Mouse (Mus musculus): ENCODE results near the gene Tmcc3. TPM values are rescaled to one million over a fixed set of nuclear protein-coding genes. Genes with fewer than 3 reads are reported as not detected.

Tmcc3 gene
- polyA plus RNA-seq, 1 experiment from 2014 or later = 7.5 TPM

DNA sequence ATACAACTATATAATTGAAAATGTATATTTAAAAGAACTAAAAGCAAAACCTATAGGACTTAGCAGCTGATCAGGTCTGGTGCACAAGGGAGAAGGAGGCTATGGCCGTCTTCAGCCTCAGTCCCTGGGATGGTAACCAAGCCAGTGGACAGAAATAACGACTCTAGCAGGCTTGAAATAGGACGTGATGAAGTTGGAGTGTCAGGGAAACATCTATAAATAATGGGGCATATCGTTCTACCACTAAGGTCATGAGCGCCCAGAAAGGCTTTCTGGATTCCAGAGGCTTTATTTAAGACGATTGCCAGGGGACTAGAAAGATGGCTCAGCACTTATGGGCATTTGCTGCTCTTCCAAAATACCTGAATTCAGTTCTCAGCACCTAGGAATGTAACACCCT is 153.9 kb downstream of the Tmcc3 start:
- H3K4me1 ChIP-seq = no peaks in the 10 kb centered on the region
- no peak overlapping the region for H3K4me3 ChIP-seq
- ATAC-seq (replicated peaks) = no peak
- no peaks in the 10 kb centered on the region for H3K27me3 ChIP-seq
- no peaks in the 10 kb centered on the region for H3K9me3 ChIP-seq
- no peak overlapping the region for H3K27ac ChIP-seq (replicated peaks)
- H3K36me3 ChIP-seq = no peaks in the 10 kb centered on the region
- 83% methylated on average over 6 of the region's 6 CpGs for WGBS
- H3K9ac ChIP-seq (replicated peaks) = no peak overlapping the region
- H3K4me2 ChIP-seq (replicated peaks) = no peak overlapping the region

DNA sequence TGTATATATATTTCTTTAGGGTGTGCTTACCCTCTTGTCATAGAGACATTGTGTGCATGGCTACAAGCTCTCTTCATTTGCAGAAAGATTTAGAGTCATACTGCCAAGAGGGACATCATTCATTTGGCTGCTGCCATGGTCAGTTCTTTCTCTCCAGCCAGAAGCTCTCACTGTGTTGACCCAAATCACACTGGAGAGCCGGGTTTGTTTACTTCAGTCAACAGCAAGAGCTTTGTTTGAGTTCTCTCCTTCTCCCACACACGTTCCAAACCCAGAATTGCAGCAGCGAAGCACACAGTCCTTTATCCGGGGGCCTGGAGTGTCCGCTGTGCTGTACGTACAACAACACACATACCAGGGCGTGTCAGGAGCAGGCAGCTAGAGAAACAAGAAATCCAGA is 154.6 kb downstream of the Tmcc3 start:
- WGBS = 70% methylated on average over 7 of the region's 7 CpGs
- no peaks in the 10 kb centered on the region for H3K27me3 ChIP-seq
- no peaks in the 10 kb centered on the region for H3K36me3 ChIP-seq
- H3K4me1 ChIP-seq = no peaks in the 10 kb centered on the region
- H3K27ac ChIP-seq (replicated peaks) = no peak overlapping the region
- H3K4me3 ChIP-seq = no peak overlapping the region
- no peak overlapping the region for H3K4me2 ChIP-seq (replicated peaks)
- no peaks in the 10 kb centered on the region for H3K9me3 ChIP-seq
- no peak for ATAC-seq (replicated peaks)
- H3K9ac ChIP-seq (replicated peaks) = no peak overlapping the region

DNA sequence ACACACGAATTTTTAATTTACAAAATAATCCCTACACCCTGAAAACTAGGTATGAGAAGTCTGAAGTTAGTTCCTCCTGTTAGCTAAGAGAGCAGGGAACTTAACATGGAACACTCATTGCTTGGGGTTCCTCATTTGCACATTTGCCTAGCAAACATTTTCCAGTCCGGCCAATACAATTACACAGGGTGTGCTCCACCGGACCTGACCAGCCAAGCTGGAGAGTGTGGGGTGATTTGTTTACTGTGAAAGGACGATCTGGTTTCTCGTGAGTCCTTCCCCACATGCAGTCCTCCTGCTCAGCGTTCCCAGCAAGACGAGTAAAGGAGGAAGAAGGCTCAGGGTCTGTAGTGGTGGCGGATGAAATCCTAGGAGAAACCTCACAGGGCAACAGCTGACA is 159.7 kb downstream of the Tmcc3 start:
- no peak overlapping the region for H3K4me3 ChIP-seq
- no peak overlapping the region for H3K27ac ChIP-seq (replicated peaks)
- WGBS = 78% methylated on average over 8 of the region's 8 CpGs

DNA sequence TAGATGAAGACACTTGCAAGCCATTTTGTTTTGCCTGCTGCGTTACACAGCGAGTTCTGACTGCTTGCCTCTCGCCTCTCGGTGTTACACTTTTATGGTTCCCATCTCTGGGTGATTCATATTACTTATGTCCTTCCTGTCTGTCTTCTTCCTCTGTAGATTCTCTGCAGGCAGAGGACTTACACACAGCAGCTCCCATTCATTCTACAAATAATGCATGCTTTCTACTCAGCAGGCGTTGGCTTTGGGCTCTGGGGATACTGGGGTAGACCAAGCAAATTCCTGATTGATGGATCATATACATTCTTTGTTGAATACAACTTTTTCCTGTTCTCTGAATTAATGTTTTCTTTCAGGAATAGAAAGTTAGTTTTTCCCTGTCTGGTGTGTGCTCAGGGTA is 161.8 kb downstream of the Tmcc3 start:
- Histone ChIP-seq H3K4me2 (replicated peaks) (no peak overlapping the region), H3K36me3 (no peaks in the 10 kb centered on the region), H3K27me3 (no peaks in the 10 kb centered on the region), H3K9me3 (no peaks in the 10 kb centered on the region), H3K9ac (replicated peaks) (no peak overlapping the region), H3K27ac (replicated peaks) (no peak overlapping the region), H3K4me3 (no peak overlapping the region), H3K4me1 (no peaks in the 10 kb centered on the region)
- 82% methylated on average over 5 of the region's 5 CpGs for WGBS
- no peak for ATAC-seq (replicated peaks)

More for the DNA sequence above, 159.7 kb downstream of the Tmcc3 start:
- ATAC-seq (replicated peaks) = no peak
- H3K9me3 ChIP-seq = no peaks in the 10 kb centered on the region
- no peak overlapping the region for H3K9ac ChIP-seq (replicated peaks)
- no peaks in the 10 kb centered on the region for H3K36me3 ChIP-seq
- H3K4me1 ChIP-seq = no peaks in the 10 kb centered on the region
- H3K27me3 ChIP-seq = no peaks in the 10 kb centered on the region
- no peak overlapping the region for H3K4me2 ChIP-seq (replicated peaks)

DNA sequence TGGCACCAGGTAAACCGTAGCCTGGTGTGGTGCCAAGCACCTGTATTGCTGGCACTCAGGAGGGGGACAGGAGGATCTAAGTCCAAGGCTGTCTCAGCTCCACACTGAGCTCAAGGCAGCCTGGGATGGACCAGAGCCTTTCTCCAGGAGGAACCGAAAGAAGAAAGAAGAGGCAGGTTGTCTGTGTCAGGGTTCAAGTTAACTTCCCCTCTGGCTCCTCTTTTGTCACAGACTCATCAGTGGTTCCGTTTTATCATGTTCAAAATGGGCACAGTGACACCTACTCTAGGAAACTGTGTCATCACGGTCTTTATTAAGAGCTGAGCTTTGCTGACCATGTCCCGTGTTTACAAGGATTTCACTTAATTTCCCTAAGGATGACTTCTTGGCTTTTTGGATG is 162.4 kb downstream of the Tmcc3 start:
- no peaks in the 10 kb centered on the region for H3K4me1 ChIP-seq
- no peak overlapping the region for H3K9ac ChIP-seq (replicated peaks)
- H3K4me2 ChIP-seq (replicated peaks) = no peak overlapping the region
- no peak overlapping the region for H3K27ac ChIP-seq (replicated peaks)
- H3K36me3 ChIP-seq = no peaks in the 10 kb centered on the region
- WGBS = 90% methylated on average over 5 of the region's 5 CpGs
- ATAC-seq (replicated peaks) = no peak
- H3K9me3 ChIP-seq = no peaks in the 10 kb centered on the region
- no peak overlapping the region for H3K4me3 ChIP-seq
- H3K27me3 ChIP-seq = no peaks in the 10 kb centered on the region

DNA sequence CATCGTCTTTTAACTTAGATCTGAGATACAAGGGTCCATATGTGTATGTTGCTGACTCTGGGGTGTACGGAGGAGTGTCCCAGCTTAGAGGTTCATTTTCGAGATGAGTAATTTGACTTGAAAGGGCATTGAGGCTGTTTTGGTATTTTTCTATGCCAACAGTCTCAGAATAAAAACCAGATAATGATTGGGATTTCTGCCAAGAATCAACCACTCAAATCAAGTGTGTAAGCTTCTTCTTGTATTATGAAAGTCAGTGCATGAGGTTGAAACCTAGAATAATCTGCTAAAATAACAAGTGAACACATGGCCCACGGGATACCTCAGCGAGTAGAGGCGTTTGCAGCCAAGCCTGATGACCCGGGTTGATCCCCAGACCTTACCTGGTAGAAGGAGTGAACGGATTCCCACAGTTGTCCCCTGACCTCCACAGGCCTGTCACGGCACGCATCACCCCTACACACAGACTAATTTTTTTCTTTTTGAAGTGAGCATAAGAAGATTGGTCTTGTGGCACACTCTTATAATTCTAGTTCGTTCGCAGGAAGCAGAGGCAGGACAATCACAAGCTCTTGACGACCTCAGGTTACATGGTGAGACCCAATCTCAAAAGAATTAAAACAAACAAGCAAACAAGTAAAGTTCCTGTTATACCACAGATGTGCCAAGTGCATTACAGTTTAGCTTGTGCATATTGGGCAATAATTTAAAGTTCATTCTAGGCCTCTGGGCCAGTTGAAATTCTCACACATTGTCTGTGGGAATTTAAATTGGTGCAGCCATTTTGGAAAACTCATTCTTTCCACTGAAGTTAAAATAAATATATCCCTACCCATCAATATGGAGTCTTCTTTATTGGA is 165.8 kb downstream of the Tmcc3 start:
- no peak overlapping the region for H3K4me3 ChIP-seq
- 0 out of 2 replicates have a peak, but pooled peaks cover 3% of the 10 kb centered on the region for H3K4me1 ChIP-seq
- 85% methylated on average over 13 of the region's 13 CpGs for WGBS
- H3K27me3 ChIP-seq = no peaks in the 10 kb centered on the region
- no peak overlapping the region for H3K27ac ChIP-seq (replicated peaks)
- no peaks in the 10 kb centered on the region for H3K36me3 ChIP-seq
- ATAC-seq (replicated peaks) = no peak
- H3K4me2 ChIP-seq (replicated peaks) = no peak overlapping the region
- no peak overlapping the region for H3K9ac ChIP-seq (replicated peaks)
- no peaks in the 10 kb centered on the region for H3K9me3 ChIP-seq

DNA sequence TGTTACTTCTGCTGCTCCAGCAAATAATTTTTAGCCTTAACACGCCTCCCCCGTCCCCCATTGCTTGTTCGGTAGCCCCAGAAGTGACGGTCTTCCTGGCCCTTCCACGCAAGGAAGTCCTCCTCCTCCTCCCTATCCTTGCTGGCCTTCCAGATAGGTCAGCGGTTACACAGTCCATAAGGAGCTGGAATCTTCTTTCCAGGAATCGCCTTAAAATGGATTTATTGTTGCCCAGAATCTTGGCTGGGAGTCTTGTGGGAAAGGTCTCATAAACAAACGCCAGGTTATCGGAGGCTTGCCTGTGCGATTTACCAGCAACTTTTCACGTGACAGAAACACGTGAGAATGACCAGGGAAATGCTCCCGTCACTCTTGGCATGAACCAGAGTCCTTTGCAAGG is 167.9 kb downstream of the Tmcc3 start:
- no peak for ATAC-seq (replicated peaks)
- no peaks in the 10 kb centered on the region for H3K9me3 ChIP-seq
- H3K27ac ChIP-seq (replicated peaks) = no peak overlapping the region
- no peak overlapping the region for H3K9ac ChIP-seq (replicated peaks)
- no peaks in the 10 kb centered on the region for H3K36me3 ChIP-seq
- H3K4me3 ChIP-seq = no peak overlapping the region
- no peaks in the 10 kb centered on the region for H3K27me3 ChIP-seq
- no peak overlapping the region for H3K4me2 ChIP-seq (replicated peaks)
- 0 out of 2 replicates have a peak, but pooled peaks cover 3% of the 10 kb centered on the region for H3K4me1 ChIP-seq
- whole genome bisulfite sequencing = 90% methylated on average over 13 of the region's 13 CpGs

DNA sequence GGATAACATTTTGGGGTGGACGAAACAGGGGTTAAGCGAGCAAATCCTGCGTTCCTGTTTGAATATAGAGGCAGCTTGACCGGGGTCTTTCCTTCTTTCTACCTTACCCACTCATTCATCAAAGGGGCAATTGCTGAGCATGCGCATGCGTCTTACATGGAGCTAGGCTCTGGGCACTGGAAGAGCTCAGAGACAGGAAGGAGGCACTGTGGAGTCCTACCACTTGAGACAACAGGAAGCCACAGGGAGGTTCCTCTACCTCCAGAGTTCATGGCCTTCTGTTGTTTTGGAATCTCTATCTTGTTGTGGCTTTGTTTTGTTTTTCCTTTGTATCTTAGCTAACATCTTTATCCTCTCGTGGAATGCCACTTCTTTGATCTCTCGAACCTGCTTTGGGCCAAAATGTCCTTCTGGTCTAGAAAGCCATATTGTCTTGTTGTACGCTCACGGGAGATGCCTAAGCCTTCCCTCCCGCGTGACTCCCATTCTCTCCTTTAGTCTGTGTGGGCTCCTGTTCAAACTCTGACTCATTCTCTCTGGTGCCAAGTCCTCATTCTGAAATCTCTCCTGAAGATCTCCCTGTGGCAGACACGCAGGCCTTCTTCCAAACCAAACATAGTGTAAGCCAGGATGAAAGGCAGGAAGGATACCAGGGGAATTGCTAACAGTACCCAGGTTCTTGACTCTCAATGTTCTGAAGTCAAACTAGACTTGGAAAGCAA is 168.8 kb downstream of the Tmcc3 start:
- Histone ChIP-seq H3K27me3 (no peaks in the 10 kb centered on the region), H3K4me1 (0 out of 2 replicates have a peak, but pooled peaks cover 3% of the 10 kb centered on the region), H3K36me3 (no peaks in the 10 kb centered on the region), H3K27ac (replicated peaks) (no peak overlapping the region), H3K4me3 (no peak overlapping the region), H3K4me2 (replicated peaks) (no peak overlapping the region), H3K9me3 (no peaks in the 10 kb centered on the region), H3K9ac (replicated peaks) (no peak overlapping the region)
- WGBS = 71% methylated on average over 13 of the region's 13 CpGs
- no peak for ATAC-seq (replicated peaks)

DNA sequence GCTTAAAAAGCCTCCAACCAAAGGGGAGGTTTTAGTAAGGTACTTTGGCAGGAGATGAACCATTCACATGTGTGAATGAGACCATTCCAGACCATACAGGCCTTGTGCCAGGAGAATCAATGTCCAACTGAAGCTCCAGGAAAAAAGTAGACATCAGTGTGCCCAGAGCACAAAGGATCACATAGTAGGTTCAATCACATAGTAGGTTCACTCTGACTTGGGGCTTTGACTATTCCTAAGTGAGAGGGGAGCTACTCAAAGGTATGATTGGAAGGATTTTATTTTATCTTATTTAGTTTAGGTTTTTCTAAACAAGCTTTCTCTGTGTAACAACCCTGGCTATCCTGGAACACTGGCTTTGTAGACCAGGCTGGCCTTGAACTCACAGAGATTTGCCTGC is 169.9 kb downstream of the Tmcc3 start:
- Histone ChIP-seq H3K27ac (replicated peaks) (no peak overlapping the region), H3K36me3 (no peaks in the 10 kb centered on the region), H3K9me3 (no peaks in the 10 kb centered on the region), H3K4me3 (no peak overlapping the region), H3K9ac (replicated peaks) (no peak overlapping the region), H3K4me2 (replicated peaks) (no peak overlapping the region), H3K4me1 (0 out of 2 replicates have a peak, but pooled peaks cover 3% of the 10 kb centered on the region), H3K27me3 (no peaks in the 10 kb centered on the region)
- ATAC-seq (replicated peaks) = no peak

DNA sequence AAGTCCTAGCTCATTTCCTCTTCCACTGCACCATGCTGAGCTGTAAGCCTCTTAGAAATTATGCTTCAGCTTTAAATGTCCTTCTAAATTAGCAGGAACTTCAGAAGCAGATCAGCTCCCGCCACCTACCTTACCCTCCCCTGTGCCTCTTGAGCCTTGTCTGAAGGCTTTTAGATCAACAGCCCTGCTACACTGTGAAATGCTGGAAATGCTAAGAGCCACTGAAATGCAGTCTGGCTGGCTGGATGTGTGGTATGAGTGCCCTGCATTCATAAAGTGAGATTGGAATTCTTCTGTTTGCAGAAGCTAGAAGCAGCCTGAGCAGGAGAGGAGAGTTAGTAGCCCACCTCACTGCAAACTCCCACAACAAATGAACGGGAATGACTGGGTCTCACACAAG is 174.4 kb downstream of the Tmcc3 start:
- no peak for ATAC-seq (replicated peaks)
- Histone ChIP-seq H3K4me1 (no peaks in the 10 kb centered on the region), H3K27ac (replicated peaks) (no peak overlapping the region), H3K4me3 (no peak overlapping the region), H3K9ac (replicated peaks) (no peak overlapping the region), H3K4me2 (replicated peaks) (no peak overlapping the region), H3K27me3 (no peaks in the 10 kb centered on the region), H3K9me3 (no peaks in the 10 kb centered on the region), H3K36me3 (no peaks in the 10 kb centered on the region)
- WGBS = 66% methylated on average over 2 of the region's 2 CpGs

DNA sequence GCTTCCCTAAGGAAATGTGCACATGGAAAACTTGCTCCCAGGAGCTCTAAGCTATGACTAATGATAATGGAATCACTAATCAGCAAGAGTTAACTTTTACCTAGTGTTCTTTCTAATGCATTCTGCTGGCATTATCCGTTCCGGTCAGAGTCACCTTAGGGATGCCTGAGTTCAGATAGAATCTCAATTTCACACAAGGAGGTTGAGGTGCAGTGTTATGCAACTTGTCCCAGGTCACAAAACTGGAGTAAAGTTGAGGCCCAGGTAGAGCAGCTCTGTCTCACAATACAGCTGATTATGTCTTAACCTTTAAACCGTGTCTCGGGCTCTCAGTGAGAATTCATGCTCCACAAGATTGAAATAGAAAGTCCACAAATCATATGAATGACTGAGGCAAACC is 177.8 kb downstream of the Tmcc3 start:
- Histone ChIP-seq H3K27me3 (no peaks in the 10 kb centered on the region), H3K4me3 (no peak overlapping the region), H3K9me3 (no peaks in the 10 kb centered on the region), H3K9ac (replicated peaks) (no peak overlapping the region), H3K36me3 (no peaks in the 10 kb centered on the region), H3K27ac (replicated peaks) (no peak overlapping the region), H3K4me1 (peaks cover 5% of the 10 kb centered on the region), H3K4me2 (replicated peaks) (no peak overlapping the region)
- ATAC-seq (replicated peaks) = no peak
- WGBS = 88% methylated on average over 4 of the region's 4 CpGs

DNA sequence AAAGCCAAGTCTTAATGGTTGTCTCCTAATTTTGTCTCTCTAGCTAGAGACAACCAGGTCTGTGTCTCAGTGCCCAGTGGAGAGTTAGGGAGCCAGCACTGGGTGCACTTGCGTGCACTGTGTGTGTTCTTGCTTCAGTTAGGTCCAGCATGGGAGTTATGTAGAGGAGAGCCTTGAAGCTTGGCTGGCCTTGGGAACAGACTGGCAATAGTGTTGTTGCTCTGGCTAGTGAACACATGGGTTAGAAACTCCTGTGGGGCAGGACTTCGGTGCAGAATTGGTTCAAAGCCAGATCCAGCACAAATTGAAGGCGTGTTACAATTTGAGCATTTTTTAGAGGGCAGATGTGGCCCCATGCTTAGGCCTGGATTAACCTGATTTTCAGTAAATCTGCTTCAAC is 179.3 kb downstream of the Tmcc3 start:
- H3K4me3 ChIP-seq = no peak overlapping the region
- H3K9ac ChIP-seq (replicated peaks) = no peak overlapping the region
- peaks cover 10% of the 10 kb centered on the region for H3K4me1 ChIP-seq
- H3K27me3 ChIP-seq = no peaks in the 10 kb centered on the region
- H3K27ac ChIP-seq (replicated peaks) = no peak overlapping the region
- no peaks in the 10 kb centered on the region for H3K36me3 ChIP-seq
- no peak for ATAC-seq (replicated peaks)
- H3K9me3 ChIP-seq = no peaks in the 10 kb centered on the region
- WGBS = 78% methylated on average over 3 of the region's 3 CpGs
- no peak overlapping the region for H3K4me2 ChIP-seq (replicated peaks)
